Mouse (Mus musculus) B cell, adult 2 months (primary cell): Measurements from ENCODE around the gene Zfp951.
"Not testable (repeated sequence)": the region's sequence is repeated elsewhere in the genome, so short reads cannot be mapped to it uniquely, and the experiment has no call there.

Source experiments
- DNase-seq, 2 experiments: peaks; one replicate each; pipeline ENCODE4 v3.0.0; 2022

Gene Zfp951

GRCm38 (mm10) chr5:104859962-104860525 lies at the start of gene Zfp951:
TSS of gene Zfp951 (minus strand) at chr5:104860070.
- DNase-seq, result peak; percentile 57 to 62

GRCm38 (mm10) chr5:104906556-104906955 lies 46.7 kb upstream of the Zfp951 start:
- not testable (repeated sequence) for DNase-seq

- not testable (repeated sequence) for DNase-seq
Measured at GRCm38 (mm10) chr5:104859045-104859961, 567 bp downstream of the Zfp951 start.

- DNase-seq, result not testable (repeated sequence)
Measured at GRCm38 (mm10) chr5:104854546-104854945, 5.3 kb downstream of the Zfp951 start.

- DNase-seq, result no peak
Measured at GRCm38 (mm10) chr5:104833330-104833729, 26.5 kb downstream of the Zfp951 start.

- DNase-seq, result no peak
Measured at GRCm38 (mm10) chr5:104829611-104830010, 30.3 kb downstream of the Zfp951 start.

- not testable (repeated sequence) for DNase-seq
Measured at GRCm38 (mm10) chr5:104770138-104770537, 89.7 kb downstream of the Zfp951 start.
